Mouse (Mus musculus) testis, adult 2 months (tissue): ENCODE data around the gene Msl1.

Experiments
- CTCF ChIP-seq: fragments of 200-500 bp; IDR thresholded peaks from 2 replicates; pipeline ENCODE4 v1.5.1; 2012; ENCODE audit warnings: low read depth, mild to moderate bottlenecking, inconsistent platforms, low read length, moderate library complexity; ENCODE audit not compliant: control insufficient read depth, insufficient read depth, insufficient replicate concordance
- POLR2A ChIP-seq: fragments of 200-500 bp; IDR thresholded peaks from 2 replicates; pipeline ENCODE4 v1.6.1; 2012; ENCODE audit warnings: low read depth, mild to moderate bottlenecking, inconsistent platforms, low read length, moderate library complexity; ENCODE audit not compliant: control insufficient read depth

- TF ChIP-seq POLR2A (no peak), CTCF (no peak)
Measured at GRCm38 (mm10) chr11:98766816-98767215, 28.5 kb upstream of the Msl1 start.
